Mouse (Mus musculus) liver, postnatal 0 days (tissue): ENCODE results near the gene Mettl7b.

ENCODE experiments used
- CTCF ChIP-seq: sonication (generic); IDR thresholded peaks from 2 replicates; pipeline ENCODE4 v1.5.1; 2016; ENCODE audit warnings: antibody characterized with exemption, low read depth
- EP300 ChIP-seq: IDR thresholded peaks from 2 replicates; pipeline ENCODE4 v1.6.1; 2016; ENCODE audit warnings: antibody characterized with exemption, low read depth, mild to moderate bottlenecking

DNA sequence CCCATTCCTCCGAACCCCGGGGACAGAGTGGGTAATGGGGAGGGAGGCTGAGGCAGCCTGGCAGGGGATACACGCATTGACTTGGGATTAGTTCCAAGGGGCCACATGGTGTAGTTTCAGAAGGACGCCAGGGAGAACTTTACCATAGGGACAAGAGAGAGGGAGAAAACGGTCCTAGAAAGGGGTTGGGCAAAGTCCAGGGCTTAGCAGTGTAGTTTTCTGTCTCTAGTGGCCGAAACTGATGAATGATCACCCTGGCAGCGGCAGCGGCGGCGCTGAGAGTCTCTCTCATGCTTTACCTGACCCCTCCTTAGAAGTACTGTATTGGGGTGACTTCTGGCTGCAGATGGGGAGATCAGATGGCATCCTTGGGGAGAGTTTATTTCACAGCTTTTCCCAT, 2.4 kb downstream of the Mettl7b start:
- TF ChIP-seq CTCF (no peak), EP300 (no peak)
